In the genomic region with DNA sequence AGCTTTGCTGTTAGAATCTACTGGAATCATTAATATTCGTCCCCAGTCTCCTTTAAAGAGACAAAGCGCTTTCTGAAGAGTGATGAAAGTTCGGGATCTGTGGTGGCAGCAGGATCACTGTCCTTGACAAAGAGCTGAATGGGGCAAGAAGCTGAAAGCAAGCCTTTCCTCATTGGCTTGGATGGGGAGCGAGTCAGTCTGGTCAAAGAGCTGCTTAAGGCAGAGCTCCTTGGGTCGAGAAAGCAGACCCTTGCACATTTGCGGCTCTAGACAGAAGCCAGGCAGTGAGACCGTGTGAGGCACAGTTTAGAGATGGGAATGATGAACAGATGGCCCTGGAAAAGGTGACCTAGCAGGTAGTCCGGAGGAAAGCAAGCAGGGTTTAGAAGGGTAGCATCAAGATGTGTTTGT, we compare ENCODE assay signal across 9 mouse cellular contexts. TPM values are rescaled to one million over a fixed set of nuclear protein-coding genes. Genes with fewer than 3 reads are reported as not detected.
DNase-seq lines count a peak whose midpoint lies in the region; ATAC-seq and TF ChIP-seq lines count a peak whose summit lies in the region.
"Had no signal": no experiment of that assay in that cellular context is flagged by ENCODE, and none has a peak within 500 bp of the region (broad histone marks: within the 10 kb centered on the region; RNA-seq: fewer than 3 reads in every experiment).

No protein-coding gene starts in this region.

- peak overlapping the region; percentile 54; the same call in 1 of the 2 replicates for H3K9ac ChIP-seq in heart, embryonic 11.5 days (ENCODE audit: low read depth, low read length)
- H3K9ac ChIP-seq in ES-Bruce4 (ENCODE audit: low read depth, poor library complexity, severe bottlenecking): no peak overlapping the region
- H3K9ac ChIP-seq in limb, embryonic 11.5 days (ENCODE audit: low read length): no peak overlapping the region
- no peak overlapping the region for H3K9ac ChIP-seq in stomach, embryonic 16.5 days (ENCODE audit: low read length)

- H3K36me3 ChIP-seq in heart, embryonic 11.5 days (ENCODE audit: control insufficient read depth, insufficient read depth, low read length): no peaks in the 10 kb centered on the region
- no peaks in the 10 kb centered on the region for H3K36me3 ChIP-seq in ES-Bruce4 (ENCODE audit: control insufficient read depth, insufficient read depth, low read length, poor library complexity, severe bottlenecking)
- no peaks in the 10 kb centered on the region for H3K36me3 ChIP-seq in embryonic facial prominence, embryonic 10.5 days (replicated peaks)
- H3K36me3 ChIP-seq in limb, embryonic 11.5 days (ENCODE audit: control insufficient read depth, insufficient read depth, low read length): no peaks in the 10 kb centered on the region
- H3K36me3 ChIP-seq in stomach, embryonic 16.5 days (ENCODE audit: control insufficient read depth, insufficient read depth, low read length): no peaks in the 10 kb centered on the region

- H3K27me3 ChIP-seq in heart, embryonic 11.5 days (ENCODE audit: control insufficient read depth, insufficient read depth, low read length): peaks cover 12% of the 10 kb centered on the region
- H3K27me3 ChIP-seq in ES-Bruce4 (ENCODE audit: control insufficient read depth, insufficient read depth, low read length, poor library complexity, severe bottlenecking): no peaks in the 10 kb centered on the region
- H3K27me3 ChIP-seq in embryonic facial prominence, embryonic 10.5 days (replicated peaks; ENCODE audit: low read depth, poor library complexity, severe bottlenecking): peaks cover 15% of the 10 kb centered on the region
- H3K27me3 ChIP-seq in limb, embryonic 11.5 days (ENCODE audit: control insufficient read depth, insufficient read depth, low read length): no peaks in the 10 kb centered on the region
- H3K27me3 ChIP-seq in stomach, embryonic 16.5 days (ENCODE audit: control insufficient read depth, insufficient read depth, low read length): peaks cover 11% of the 10 kb centered on the region
- H3K27me3 ChIP-seq: CH12.LX had no signal

- H3K27ac ChIP-seq in heart, embryonic 11.5 days (ENCODE audit: low read depth, low read length): no peak overlapping the region
- H3K27ac ChIP-seq in ES-Bruce4 (ENCODE audit: insufficient read depth, low read length): no peak overlapping the region
- H3K27ac ChIP-seq in embryonic facial prominence, embryonic 10.5 days (replicated peaks): peak overlapping the region; percentile 67; the same call in 1 of the 2 replicates
- H3K27ac ChIP-seq in limb, embryonic 11.5 days (replicated peaks; ENCODE audit: low read depth, low read length): no peak overlapping the region
- no peak overlapping the region for H3K27ac ChIP-seq in stomach, embryonic 16.5 days (ENCODE audit: low read length)

- H3K4me1 ChIP-seq in heart, embryonic 11.5 days (ENCODE audit: control insufficient read depth, insufficient read depth, low read length): no peaks in the 10 kb centered on the region
- no peaks in the 10 kb centered on the region for H3K4me1 ChIP-seq in ES-Bruce4 (ENCODE audit: control insufficient read depth, insufficient read depth, low read length)
- peaks cover 20% of the 10 kb centered on the region for H3K4me1 ChIP-seq in embryonic facial prominence, embryonic 10.5 days
- H3K4me1 ChIP-seq in limb, embryonic 11.5 days (ENCODE audit: control insufficient read depth, insufficient read depth, low read length): no peaks in the 10 kb centered on the region
- H3K4me1 ChIP-seq in stomach, embryonic 16.5 days (ENCODE audit: control insufficient read depth, insufficient read depth, low read length): no peaks in the 10 kb centered on the region

- WGBS in heart, embryonic 11.5 days (ENCODE audit: insufficient replicate concordance): 14% methylated on average over 8 of the region's 8 CpGs
- 14% methylated on average over 8 of the region's 8 CpGs for WGBS in embryonic facial prominence, embryonic 10.5 days
- 20% methylated on average over 8 of the region's 8 CpGs for WGBS in limb, embryonic 11.5 days
- 18% methylated on average over 8 of the region's 8 CpGs for WGBS in stomach, embryonic 16.5 days

- no peak for TF ChIP-seq EP300 in ES-Bruce4 (IDR thresholded peaks at IDR 0.05; ENCODE audit: insufficient read depth, low read depth, low read length)

- peak overlapping the region; percentile 53 for H3K4me3 ChIP-seq in heart, embryonic 11.5 days (ENCODE audit: low read depth, low read length)
- peak overlapping the region; percentile 40 for H3K4me3 ChIP-seq in ES-Bruce4 (ENCODE audit: low read depth, low read length)
- peak overlapping the region; percentile 66 for H3K4me3 ChIP-seq in embryonic facial prominence, embryonic 10.5 days
- peak overlapping the region; percentile 44 for H3K4me3 ChIP-seq in limb, embryonic 11.5 days (ENCODE audit: low read depth, low read length)
- peak overlapping the region; percentile 38 for H3K4me3 ChIP-seq in stomach, embryonic 16.5 days (replicated peaks; ENCODE audit: low read length)

- no peak for DNase-seq in heart, adult 9 months (ENCODE audit: low spot score in 2 of 2)
- peak; percentile 27 for DNase-seq in embryonic facial prominence, embryonic 10.5 days (ENCODE audit: low spot score)
- DNase-seq in limb, embryonic 11.5 days (ENCODE audit: low spot score): peak; percentile 30
- DNase-seq in adrenal gland, postnatal 4 days (ENCODE audit: low spot score in 2 of 2): no peak
- no peak for DNase-seq in gastrocnemius, postnatal 14 days

- H3K9me3 ChIP-seq in heart, embryonic 11.5 days (replicated peaks; ENCODE audit: control insufficient read depth, low read length): no peaks in the 10 kb centered on the region
- no peaks in the 10 kb centered on the region for H3K9me3 ChIP-seq in ES-Bruce4 (replicated peaks; ENCODE audit: control insufficient read depth, insufficient read depth, low read length, poor library complexity, severe bottlenecking)
- no peaks in the 10 kb centered on the region for H3K9me3 ChIP-seq in embryonic facial prominence, embryonic 10.5 days
- no peaks in the 10 kb centered on the region for H3K9me3 ChIP-seq in limb, embryonic 11.5 days (ENCODE audit: control insufficient read depth, low read length)
- no peaks in the 10 kb centered on the region for H3K9me3 ChIP-seq in stomach, embryonic 16.5 days (replicated peaks; ENCODE audit: control insufficient read depth, low read length)

- no peak for TF ChIP-seq POLR2A in ES-Bruce4 (IDR thresholded peaks at IDR 0.05; ENCODE audit: insufficient read depth, low read length)

- intact Hi-C loops in gastrocnemius, postnatal 14 days (cut with DNase I; ENCODE audit: low total_unique reads): no loop called here

- TF ChIP-seq CTCF in ES-Bruce4 (IDR thresholded peaks at IDR 0.05; ENCODE audit: low read depth, low read length): no peak

- no peak for ATAC-seq in heart, embryonic 11.5 days (replicated peaks; ENCODE audit: insufficient number of reproducible peaks, low FRiP score, low TSS enrichment)
- ATAC-seq in limb, embryonic 11.5 days (ENCODE audit: insufficient number of reproducible peaks, low FRiP score, low TSS enrichment, low read depth): no peak
- ATAC-seq in stomach, embryonic 16.5 days (ENCODE audit: insufficient read depth, low FRiP score): no peak

- peak overlapping the region; percentile 89 for H3K4me2 ChIP-seq in heart, embryonic 11.5 days
- H3K4me2 ChIP-seq in limb, embryonic 11.5 days (ENCODE audit: low read depth, severe bottlenecking): peak overlapping the region; percentile 86
- H3K4me2 ChIP-seq in stomach, embryonic 16.5 days (ENCODE audit: low read depth, low read length): peak overlapping the region; percentile 60

RNA-seq across cellular contexts. Expression of a gene that starts 0.9 kb away (rescaled TPM):
- 1.4 and 1.7 TPM in 2 replicates for polyA plus RNA-seq in heart, embryonic 11.5 days (2014; fragmentation: Nextera tagmentation; extraction: Ambion mirVana)
- not detected in 2 replicates for polyA plus RNA-seq in ES-Bruce4 (2011; ENCODE audit: insufficient read depth, insufficient read length, low read depth, missing spikeins)
- polyA plus RNA-seq in embryonic facial prominence, embryonic 10.5 days (2016; fragmentation: Nextera tagmentation; extraction: Ambion mirVana): 3.6 and 5.1 TPM in 2 replicates
- 3.0 and 4.0 TPM in 2 replicates for polyA plus RNA-seq in limb, embryonic 11.5 days (2014; fragmentation: Nextera tagmentation; extraction: Ambion mirVana)
- polyA plus RNA-seq in stomach, embryonic 16.5 days (2015; fragmentation: Nextera tagmentation; extraction: Ambion mirVana): 2.9 and 3.1 TPM in 2 replicates
- 1 to 10 TPM; 4.3 to 6.0 TPM for total RNA-seq in adrenal gland, postnatal 4 days (2021)
- under 1 TPM in 1 of 2 experiments, not detected in 1; 0.27 TPM for total RNA-seq in gastrocnemius, postnatal 14 days (2021)

Comparison
In these comparisons a context has a peak if more than half of its experiments do, and no peak if none do; other contexts are left out.
1. DNase-seq: peak in embryonic facial prominence, embryonic 10.5 days (single experiment) and limb, embryonic 11.5 days (single experiment); none in heart, adult 9 months (0 of 2), adrenal gland, postnatal 4 days (0 of 2) and gastrocnemius, postnatal 14 days (single experiment).
2. Peak in every context shown above with its lines, with median percentiles within 50 percentile points of each other: H3K4me2 ChIP-seq and H3K4me3 ChIP-seq.